Mouse (Mus musculus) neural tube, embryonic 11.5 days (tissue): ENCODE measurements around the gene Sema4a. TPM values are rescaled to one million over a fixed set of nuclear protein-coding genes. Genes with fewer than 3 reads are reported as not detected.
A peak's percentile ranks its signal among the peaks of the same experiment; 100 is the strongest.

Source experiments
- ATAC-seq: fragments of 200-750 bp; cut with Nextera tagmentation; 2 replicates; pipeline ENCODE4 v1.8.0; 2017; ENCODE audit warnings: moderate number of reproducible peaks, mild to moderate bottlenecking, moderate TSS enrichment, moderate library complexity; ENCODE audit not compliant: insufficient read depth, low FRiP score, low TSS enrichment
- DNase-seq: peaks from one replicate; pipeline ENCODE4 v3.0.0-alpha.2; 2015; ENCODE audit warnings: low spot score
- H3K27ac ChIP-seq: fragments of 300-500 bp; sonication (generic); 2 replicates; pipeline ENCODE4 v1.5.1; 2014; ENCODE audit warnings: low read depth, mild to moderate bottlenecking, low read length
- H3K27me3 ChIP-seq: fragments of 300-500 bp; sonication (generic); 2 replicates; pipeline ENCODE4 v1.6.1; 2014; ENCODE audit warnings: mild to moderate bottlenecking, low read length, mixed read lengths; ENCODE audit not compliant: control insufficient read depth, insufficient read depth
- H3K36me3 ChIP-seq: fragments of 300-500 bp; sonication (generic); 2 replicates; pipeline ENCODE4 v1.6.1; 2014; ENCODE audit warnings: mild to moderate bottlenecking, low read length, moderate library complexity, mixed read lengths; ENCODE audit not compliant: control insufficient read depth, insufficient read depth
- H3K4me1 ChIP-seq: fragments of 300-500 bp; sonication (generic); 2 replicates; pipeline ENCODE4 v1.6.1; 2014; ENCODE audit warnings: low read length, mixed read lengths; ENCODE audit not compliant: control insufficient read depth, insufficient read depth
- H3K4me2 ChIP-seq: fragments of 300-500 bp; sonication (generic); 2 replicates; pipeline ENCODE4 v1.6.1; 2014; ENCODE audit warnings: low read depth, mild to moderate bottlenecking, moderate library complexity
- H3K4me3 ChIP-seq: fragments of 300-500 bp; sonication (generic); 2 replicates; pipeline ENCODE4 v1.5.1; 2014; ENCODE audit warnings: low read depth, low read length
- H3K9ac ChIP-seq: fragments of 300-500 bp; sonication (generic); 2 replicates; pipeline ENCODE4 v1.6.1; 2014; ENCODE audit warnings: mild to moderate bottlenecking, low read length
- H3K9me3 ChIP-seq: fragments of 300-500 bp; sonication (generic); 2 replicates; pipeline ENCODE4 v1.6.1; 2016; ENCODE audit warnings: low read length; ENCODE audit not compliant: control insufficient read depth
- WGBS: fragments of 180-500 bp; shearing (Covaris S2); extraction: QIAGEN DNeasy Blood & Tissue Kit; methylation state at CpG from one replicate; pipeline ENCODE4 v1.1.7; 2014; 5-methylcytosine and 5-hydroxymethylcytosine counted together
- polyA plus RNA-seq: library from polyadenylated mRNA; unstranded; fragments of >200 nt; fragmentation: Nextera tagmentation; extraction: Ambion mirVana; gene quantifications from 2 replicates; pipeline ENCODE4 v1.2.1, GENCODE M21; 2014

Sema4a gene
- polyA plus RNA-seq, 1 experiment from 2014 or later = 5.8 TPM

- Histone ChIP-seq H3K27ac (no peak overlapping the region), H3K4me1 (no peaks in the 10 kb centered on the region)
- 79% methylated on average over 8 of the region's 8 CpGs for WGBS
Measured at GRCm38 (mm10) chr3:88456313-88456712, 4.7 kb downstream of the Sema4a start.

DNA sequence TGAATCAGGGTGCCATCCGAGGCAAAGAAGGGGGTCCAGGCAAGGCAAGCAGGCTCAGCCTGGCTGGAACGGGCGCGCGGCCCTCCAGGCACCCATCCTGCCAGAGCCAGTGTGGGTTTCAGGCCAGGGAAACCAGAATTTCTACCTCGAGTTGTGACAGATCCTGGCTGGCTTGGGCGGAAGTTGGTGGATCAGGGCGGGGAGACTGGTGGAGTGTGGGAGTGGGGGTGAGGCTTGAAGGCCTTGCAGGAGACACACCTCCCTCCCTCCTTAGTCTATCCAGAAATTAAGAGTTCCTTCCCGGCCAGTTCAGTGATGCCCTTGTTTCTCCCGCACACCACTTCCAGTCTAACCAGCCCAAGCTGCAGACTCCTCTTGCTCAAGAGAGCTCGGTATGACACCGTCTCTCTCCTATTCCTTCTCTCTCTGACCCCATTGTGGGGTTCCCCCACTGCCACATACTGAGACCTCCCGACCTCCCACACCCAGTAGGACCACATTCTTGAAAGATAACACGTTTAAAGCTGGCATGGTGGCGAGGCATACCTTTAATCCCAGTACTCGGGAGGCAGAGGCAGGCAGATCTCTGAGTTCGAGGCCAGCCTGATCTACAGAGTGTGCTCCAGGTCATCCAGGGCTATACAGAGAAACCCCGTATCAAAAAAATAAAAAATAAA, 5.3 kb downstream of the Sema4a start:
- no peak overlapping the region for H3K4me3 ChIP-seq
- H3K9me3 ChIP-seq = no peaks in the 10 kb centered on the region
- 80% methylated on average over 18 of the region's 18 CpGs for WGBS
- H3K27me3 ChIP-seq = no peaks in the 10 kb centered on the region
- H3K4me2 ChIP-seq = no peak overlapping the region
- peak overlapping the region; percentile 29; the same call in 1 of the 2 replicates for H3K9ac ChIP-seq
- no peaks in the 10 kb centered on the region for H3K36me3 ChIP-seq
- no peak overlapping the region for H3K27ac ChIP-seq
- DNase-seq (no peak), ATAC-seq (no peak)
- H3K4me1 ChIP-seq = no peaks in the 10 kb centered on the region

More at GRCm38 (mm10) chr3:88456313-88456712, 4.7 kb downstream of the Sema4a start:
- Histone ChIP-seq H3K9me3 (no peaks in the 10 kb centered on the region), H3K4me2 (no peak overlapping the region), H3K36me3 (no peaks in the 10 kb centered on the region), H3K27me3 (no peaks in the 10 kb centered on the region), H3K9ac (no peak overlapping the region), H3K4me3 (no peak overlapping the region)
- DNase-seq (no peak), ATAC-seq (no peak)

DNA sequence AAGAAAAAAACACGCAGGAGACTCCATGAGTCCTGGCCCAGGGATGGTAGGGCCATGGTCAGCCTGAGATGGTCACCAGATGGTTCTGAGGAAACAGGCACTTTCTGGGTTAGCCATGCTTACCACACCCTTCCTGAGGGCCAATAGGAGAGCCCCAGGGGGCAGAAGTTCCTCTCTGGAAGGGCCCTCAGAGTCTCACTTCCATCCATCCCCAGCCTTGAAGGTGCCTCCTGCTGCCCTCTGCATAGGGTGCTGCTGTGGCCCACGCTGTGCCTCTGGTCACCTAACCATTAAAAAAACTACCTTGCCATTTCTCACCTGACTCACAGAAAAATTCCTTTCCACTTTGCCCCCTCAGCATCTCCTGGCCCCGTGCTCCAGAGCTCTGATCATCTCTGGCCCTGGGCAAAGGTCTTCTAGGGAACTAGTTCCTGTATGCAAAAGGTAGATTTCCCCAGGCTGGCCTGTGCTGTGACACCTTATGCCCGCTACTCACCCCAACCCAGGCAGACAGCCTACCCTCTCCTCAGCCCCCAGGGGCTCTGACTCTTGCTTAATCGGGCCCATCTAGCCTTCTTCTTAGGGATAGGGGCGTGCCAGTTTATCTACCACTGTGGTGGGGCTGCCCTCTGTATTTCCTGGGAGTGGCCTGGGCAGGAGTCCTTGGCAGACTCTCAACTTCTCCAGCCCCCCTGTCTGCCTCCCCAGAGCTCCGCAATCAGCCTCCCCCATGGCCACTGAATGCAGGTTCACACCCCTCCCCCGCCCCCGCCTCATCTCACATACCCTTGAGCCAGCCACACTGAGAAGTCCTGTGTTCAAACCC, 6.0 kb downstream of the Sema4a start:
- no peaks in the 10 kb centered on the region for H3K9me3 ChIP-seq
- no peaks in the 10 kb centered on the region for H3K4me1 ChIP-seq
- DNase-seq (no peak), ATAC-seq (no peak)
- WGBS = 59% methylated on average over 9 of the region's 9 CpGs
- H3K36me3 ChIP-seq = no peaks in the 10 kb centered on the region
- H3K4me2 ChIP-seq = no peak overlapping the region
- H3K4me3 ChIP-seq = no peak overlapping the region
- peak overlapping the region; percentile 29; the same call in 1 of the 2 replicates for H3K9ac ChIP-seq
- H3K27me3 ChIP-seq = no peaks in the 10 kb centered on the region
- H3K27ac ChIP-seq = no peak overlapping the region

- Histone ChIP-seq H3K9ac (no peak overlapping the region), H3K4me3 (no peak overlapping the region), H3K36me3 (no peaks in the 10 kb centered on the region), H3K27ac (no peak overlapping the region), H3K4me2 (no peak overlapping the region), H3K4me1 (no peaks in the 10 kb centered on the region), H3K9me3 (no peaks in the 10 kb centered on the region), H3K27me3 (no peaks in the 10 kb centered on the region)
- DNase-seq (no peak), ATAC-seq (no peak)
- 80% methylated on average over 8 of the region's 8 CpGs for WGBS
Measured at GRCm38 (mm10) chr3:88453986-88454385, 7.0 kb downstream of the Sema4a start.

GRCm38 (mm10) chr3:88453369-88453768, 7.6 kb downstream of the Sema4a start:
- H3K4me2 ChIP-seq = no peak overlapping the region
- H3K4me3 ChIP-seq = no peak overlapping the region
- WGBS = 65% methylated on average over 8 of the region's 8 CpGs
- H3K9me3 ChIP-seq = no peaks in the 10 kb centered on the region
- H3K4me1 ChIP-seq = no peaks in the 10 kb centered on the region
- no peaks in the 10 kb centered on the region for H3K36me3 ChIP-seq
- ATAC-seq = no peak
- no peak overlapping the region for H3K9ac ChIP-seq
- H3K27me3 ChIP-seq = no peaks in the 10 kb centered on the region
- no peak for DNase-seq
- H3K27ac ChIP-seq = no peak overlapping the region

- ATAC-seq (no peak), DNase-seq (no peak)
- Histone ChIP-seq H3K9ac (no peak overlapping the region), H3K36me3 (no peaks in the 10 kb centered on the region), H3K4me2 (no peak overlapping the region), H3K27ac (no peak overlapping the region), H3K9me3 (no peaks in the 10 kb centered on the region), H3K4me1 (no peaks in the 10 kb centered on the region), H3K4me3 (no peak overlapping the region), H3K27me3 (no peaks in the 10 kb centered on the region)
- WGBS = 72% methylated on average over 6 of the region's 6 CpGs
Measured at GRCm38 (mm10) chr3:88452716-88453115, 8.3 kb downstream of the Sema4a start.

DNA sequence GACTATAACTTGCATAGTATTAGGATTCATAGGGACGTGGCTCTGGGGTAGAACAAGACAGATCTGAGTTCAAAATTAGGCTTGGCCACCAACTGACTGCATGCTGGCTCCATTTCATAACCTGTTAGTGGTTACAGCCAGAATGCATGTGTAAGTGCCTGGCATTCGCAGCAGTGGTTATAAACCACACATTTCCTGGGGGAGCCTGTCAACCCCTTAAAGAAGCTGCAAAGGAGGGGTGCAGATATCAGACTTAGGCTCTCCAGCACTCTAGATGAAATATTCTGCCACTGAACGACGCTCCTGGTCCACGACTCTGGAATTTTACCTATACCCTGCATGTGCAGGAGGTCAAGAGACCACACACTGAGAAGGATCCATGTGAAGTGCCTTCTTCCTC, 8.7 kb downstream of the Sema4a start:
- Histone ChIP-seq H3K4me3 (no peak overlapping the region), H3K9ac (no peak overlapping the region), H3K4me1 (no peaks in the 10 kb centered on the region), H3K4me2 (no peak overlapping the region), H3K36me3 (no peaks in the 10 kb centered on the region), H3K9me3 (no peaks in the 10 kb centered on the region), H3K27ac (no peak overlapping the region), H3K27me3 (no peaks in the 10 kb centered on the region)
- DNase-seq = no peak
- ATAC-seq = no peak
- 64% methylated on average over 5 of the region's 5 CpGs for WGBS

DNA sequence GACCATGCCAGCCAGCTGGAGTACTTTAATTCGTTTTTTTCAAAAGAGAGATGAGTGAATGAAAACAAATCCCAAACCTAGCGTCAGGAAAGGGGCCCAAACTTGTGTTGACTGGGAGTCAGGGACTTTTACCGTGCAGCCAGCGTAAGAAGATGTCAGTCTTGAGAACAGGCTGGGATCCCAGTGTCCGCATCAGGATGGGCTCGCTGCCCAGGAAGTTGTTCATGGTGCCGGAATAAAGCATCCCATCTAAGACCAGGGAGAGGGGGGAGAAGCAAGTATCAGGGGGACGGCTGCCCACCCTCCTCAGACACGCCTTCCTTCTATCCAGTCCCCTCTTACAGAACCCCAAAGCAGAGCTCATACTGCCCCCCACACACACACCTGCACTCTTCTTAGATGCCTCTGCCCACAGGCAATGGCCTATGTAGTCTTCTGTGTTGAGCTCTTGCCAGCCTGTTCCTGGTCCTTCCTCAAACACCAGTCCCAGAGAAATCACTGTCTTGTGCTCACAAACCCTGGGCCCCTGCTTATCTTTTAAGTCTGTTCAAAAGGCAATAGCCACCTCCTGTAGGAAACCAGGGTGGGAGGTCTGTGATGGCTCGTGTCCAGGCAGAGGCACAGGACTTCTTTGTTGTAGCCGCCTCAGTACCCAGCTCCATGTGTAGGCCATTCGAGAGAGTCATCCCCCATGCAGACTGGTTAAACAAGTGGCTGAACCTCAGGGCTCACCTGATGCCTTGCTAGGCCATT, 10.4 kb downstream of the Sema4a start:
- DNase-seq (no peak), ATAC-seq (no peak)
- no peak overlapping the region for H3K27ac ChIP-seq
- H3K27me3 ChIP-seq = no peaks in the 10 kb centered on the region
- no peaks in the 10 kb centered on the region for H3K9me3 ChIP-seq
- no peak overlapping the region for H3K4me2 ChIP-seq
- 76% methylated on average over 12 of the region's 12 CpGs for WGBS
- no peaks in the 10 kb centered on the region for H3K4me1 ChIP-seq
- no peak overlapping the region for H3K4me3 ChIP-seq
- H3K36me3 ChIP-seq = no peaks in the 10 kb centered on the region
- no peak overlapping the region for H3K9ac ChIP-seq
